Mouse (Mus musculus) liver, embryonic 16.5 days (tissue): ENCODE measurements around the gene Fopnl. TPM values are rescaled to one million over a fixed set of nuclear protein-coding genes. Genes with fewer than 3 reads are reported as not detected.

ENCODE experiments used
- ATAC-seq: fragments of 200-750 bp; cut with Nextera tagmentation; 2 replicates; pipeline ENCODE4 v1.8.0; 2017; ENCODE audit warnings: low read depth, mild to moderate bottlenecking, moderate number of reproducible peaks, moderate library complexity
- H3K27ac ChIP-seq: fragments of 300-500 bp; sonication (generic); 2 replicates; pipeline ENCODE4 v1.5.1; 2014; ENCODE audit warnings: mild to moderate bottlenecking, low read length
- H3K27me3 ChIP-seq: fragments of 300-500 bp; sonication (generic); 2 replicates; pipeline ENCODE4 v1.6.1; 2014; ENCODE audit warnings: low read depth, low read length, mixed read lengths; ENCODE audit not compliant: control insufficient read depth, insufficient read depth
- H3K36me3 ChIP-seq: fragments of 300-500 bp; sonication (generic); 2 replicates; pipeline ENCODE4 v1.6.1; 2014; ENCODE audit warnings: mild to moderate bottlenecking; ENCODE audit not compliant: control insufficient read depth, insufficient read depth
- H3K4me1 ChIP-seq: fragments of 300-500 bp; sonication (generic); 2 replicates; pipeline ENCODE4 v1.6.1; 2014; ENCODE audit warnings: low read depth, low read length, mixed read lengths; ENCODE audit not compliant: control insufficient read depth
- H3K4me2 ChIP-seq: fragments of 300-500 bp; sonication (generic); 2 replicates; pipeline ENCODE4 v1.6.1; 2014; ENCODE audit warnings: low read depth, low read length, mixed read lengths
- H3K4me3 ChIP-seq: fragments of 300-500 bp; sonication (generic); 2 replicates; pipeline ENCODE4 v1.5.1; 2014; ENCODE audit warnings: low read depth, mild to moderate bottlenecking, low read length
- H3K9ac ChIP-seq: fragments of 300-500 bp; sonication (generic); 2 replicates; pipeline ENCODE4 v1.6.1; 2014; ENCODE audit warnings: low read depth, low read length
- H3K9me3 ChIP-seq: fragments of 300-500 bp; sonication (generic); replicated peaks from 2 replicates; pipeline ENCODE4 v1.6.1; 2016; ENCODE audit warnings: low read length; ENCODE audit not compliant: control insufficient read depth
- WGBS: fragments of 180-500 bp; shearing (Covaris S2); extraction: QIAGEN DNeasy Blood & Tissue Kit; methylation state at CpG from one replicate; pipeline ENCODE4 v1.1.7; 2014; ENCODE audit not compliant: insufficient replicate concordance; 5-methylcytosine and 5-hydroxymethylcytosine counted together
- polyA plus RNA-seq: library from polyadenylated mRNA; unstranded; fragments of >200 nt; fragmentation: Nextera tagmentation; extraction: Ambion mirVana; gene quantifications from 2 replicates; pipeline ENCODE4 v1.2.1, GENCODE M21; 2015

Gene Fopnl
- polyA plus RNA-seq, 1 experiment from 2014 or later: 52.8 TPM

DNA sequence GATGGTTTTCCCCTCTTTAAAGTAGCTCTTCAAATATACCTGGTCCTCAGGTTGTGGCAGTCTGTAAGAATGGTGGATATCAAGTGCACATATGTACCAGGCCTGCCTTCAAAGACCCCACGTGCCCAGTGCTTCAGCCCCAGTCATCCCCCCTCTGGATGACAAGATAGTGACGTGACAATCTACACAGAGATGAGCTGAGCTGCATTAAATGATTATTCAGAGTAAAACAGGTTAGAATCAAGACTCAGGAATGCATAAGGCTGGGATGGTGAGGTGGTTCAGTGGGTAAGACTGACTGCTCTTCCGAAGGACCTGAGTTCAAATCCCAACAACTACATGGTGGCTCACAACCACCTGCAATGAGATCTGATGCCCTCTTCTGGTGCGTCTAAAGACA is 19.5 kb downstream of the Fopnl start:
- H3K9ac ChIP-seq: no peak overlapping the region
- H3K4me3 ChIP-seq: no peak overlapping the region
- H3K9me3 ChIP-seq: no peaks in the 10 kb centered on the region
- WGBS: 77% methylated on average over 4 of the region's 4 CpGs
- no peak for ATAC-seq
- H3K27ac ChIP-seq: no peak overlapping the region
- H3K36me3 ChIP-seq: peaks cover 7% of the 10 kb centered on the region
- peaks cover 6% of the 10 kb centered on the region for H3K27me3 ChIP-seq
- no peaks in the 10 kb centered on the region for H3K4me1 ChIP-seq
- H3K4me2 ChIP-seq: no peak overlapping the region

DNA sequence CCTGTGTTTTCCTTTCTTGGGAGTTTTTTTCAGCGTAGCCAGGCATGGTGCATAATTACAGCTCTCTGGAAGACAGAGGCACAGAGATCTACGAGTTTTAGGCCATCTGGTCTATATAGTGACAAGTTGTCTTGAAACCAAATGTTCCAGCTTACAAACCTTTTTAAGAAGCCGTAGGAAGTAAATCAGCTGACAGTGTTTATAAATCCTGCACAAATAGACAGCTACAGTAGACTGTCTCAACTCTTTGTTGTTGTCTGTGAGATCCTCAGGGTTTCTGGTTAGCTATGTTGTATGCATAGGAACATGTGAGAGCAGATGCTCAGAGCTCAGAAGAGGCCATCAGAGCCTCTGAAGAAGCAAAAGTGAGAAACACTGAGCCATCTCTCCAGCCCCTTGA is 20.1 kb downstream of the Fopnl start:
- ATAC-seq: no peak
- 83% methylated on average over 3 of the region's 3 CpGs for WGBS
- peaks cover 12% of the 10 kb centered on the region for H3K27me3 ChIP-seq
- no peak overlapping the region for H3K4me2 ChIP-seq
- H3K9me3 ChIP-seq: no peaks in the 10 kb centered on the region
- H3K9ac ChIP-seq: no peak overlapping the region
- peaks cover 7% of the 10 kb centered on the region for H3K36me3 ChIP-seq
- H3K4me3 ChIP-seq: no peak overlapping the region
- no peak overlapping the region for H3K27ac ChIP-seq
- H3K4me1 ChIP-seq: no peaks in the 10 kb centered on the region

DNA sequence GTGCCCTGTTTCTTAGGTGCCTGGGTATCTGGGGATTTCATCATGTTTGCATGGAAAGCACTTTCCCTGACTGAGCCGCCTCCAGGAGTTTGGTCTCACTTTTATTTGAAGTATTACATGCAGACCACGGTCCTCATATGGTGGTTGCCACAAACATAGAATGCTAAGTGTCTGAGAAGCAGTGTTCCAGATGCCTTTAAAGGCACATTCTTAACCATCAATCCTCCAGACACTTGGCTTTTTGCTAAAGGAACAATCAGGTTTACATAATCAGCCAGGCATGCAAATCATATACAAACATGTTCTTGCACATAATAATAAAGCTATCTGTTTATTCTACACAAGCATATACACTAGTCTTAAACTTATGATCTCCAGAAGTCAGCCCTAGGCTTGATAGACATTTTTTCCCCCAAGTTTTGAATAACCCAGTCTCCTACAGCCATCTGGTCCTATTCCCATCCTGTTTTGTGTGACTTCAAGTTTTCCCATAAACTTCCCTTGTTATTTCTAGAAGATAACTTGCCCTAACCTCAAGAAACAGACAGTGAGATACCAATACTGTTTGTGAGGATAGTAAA is 20.6 kb downstream of the Fopnl start:
- no peak overlapping the region for H3K4me3 ChIP-seq
- no peaks in the 10 kb centered on the region; the same call in 1 of the 2 replicates for H3K4me1 ChIP-seq
- no peaks in the 10 kb centered on the region for H3K9me3 ChIP-seq
- H3K9ac ChIP-seq: no peak overlapping the region
- H3K4me2 ChIP-seq: no peak overlapping the region
- ATAC-seq: no peak
- peaks cover 7% of the 10 kb centered on the region for H3K36me3 ChIP-seq
- 71% methylated on average over 2 of the region's 2 CpGs for WGBS
- H3K27me3 ChIP-seq: peaks cover 17% of the 10 kb centered on the region
- H3K27ac ChIP-seq: no peak overlapping the region

DNA sequence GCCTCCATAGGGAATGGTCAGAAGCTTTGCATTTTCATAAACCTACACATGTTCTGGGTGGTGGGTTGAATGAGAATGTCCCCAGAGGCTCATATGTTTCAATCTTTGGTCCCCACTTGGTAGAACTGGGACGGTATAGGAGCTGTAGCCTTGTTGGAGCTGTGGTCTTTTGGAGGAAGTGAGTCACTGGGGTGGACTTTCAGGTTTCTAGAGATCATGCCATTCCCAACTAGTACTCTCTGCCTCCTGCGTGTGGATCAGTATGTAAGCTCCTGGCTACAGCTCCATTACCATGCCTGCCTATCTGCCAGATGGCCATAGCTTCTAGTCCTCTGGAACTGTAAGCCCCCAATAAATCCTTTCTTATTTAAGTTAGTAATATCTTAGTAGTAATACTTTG is 21.9 kb downstream of the Fopnl start:
- H3K27me3 ChIP-seq: peaks cover 20% of the 10 kb centered on the region
- WGBS: 32% methylated on average over 2 of the region's 2 CpGs

DNA sequence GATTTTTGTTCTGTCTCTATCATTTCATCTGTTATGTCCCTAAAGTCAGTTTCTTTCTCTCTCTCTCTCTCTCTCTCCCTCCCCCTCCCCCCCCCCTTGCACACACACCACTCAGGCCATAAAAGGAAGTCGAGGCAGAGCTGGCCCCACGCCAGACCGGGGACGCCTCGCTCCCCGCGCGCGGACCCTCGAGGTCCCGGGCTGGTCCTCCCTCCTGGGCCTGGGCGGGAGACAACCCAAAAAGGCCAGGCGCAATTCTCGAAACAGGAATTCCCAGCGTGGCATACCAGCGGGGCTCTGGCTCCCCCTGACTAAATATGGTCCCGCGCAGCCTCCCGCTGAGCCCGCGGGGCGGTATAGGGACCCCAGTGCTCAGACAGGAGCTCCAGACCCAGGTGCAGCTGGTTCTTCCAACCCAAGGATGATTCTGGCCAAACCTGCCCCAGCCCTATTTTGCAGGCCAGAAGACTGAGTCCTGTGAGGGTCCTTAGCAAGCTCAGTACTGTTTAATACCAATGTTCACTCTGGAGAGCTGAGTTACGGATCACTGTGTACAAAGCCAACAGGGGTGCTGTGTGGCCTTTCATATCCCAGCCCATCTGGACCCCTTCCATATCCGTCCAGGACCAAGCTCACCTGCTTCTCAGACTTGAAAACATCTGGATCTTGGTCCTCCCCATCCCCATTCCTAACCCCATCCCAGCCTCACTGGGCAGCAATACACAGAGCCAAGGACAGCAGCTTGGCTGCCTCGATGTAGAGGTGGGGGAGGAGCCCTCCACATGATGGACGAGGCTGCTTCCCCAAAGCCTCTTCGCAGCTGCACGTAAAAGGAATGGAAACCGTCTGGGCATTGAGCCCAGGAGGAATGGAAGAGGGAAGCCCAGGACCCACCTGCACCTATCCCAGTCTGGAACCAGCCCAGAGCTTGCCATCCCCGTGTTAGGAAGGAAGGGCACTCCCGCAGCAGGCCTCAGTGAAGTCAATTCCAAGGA is 24.7 kb downstream of the Fopnl start:
- H3K9ac ChIP-seq: no peak overlapping the region
- no peaks in the 10 kb centered on the region for H3K36me3 ChIP-seq
- H3K4me1 ChIP-seq: no peaks in the 10 kb centered on the region; the same call in 1 of the 2 replicates
- H3K9me3 ChIP-seq: no peaks in the 10 kb centered on the region
- no peak overlapping the region for H3K27ac ChIP-seq
- no peak overlapping the region for H3K4me3 ChIP-seq
- peak overlapping the region; percentile 24; the same call in 1 of the 2 replicates for H3K4me2 ChIP-seq
- ATAC-seq: no peak
- H3K27me3 ChIP-seq: peaks cover 20% of the 10 kb centered on the region
- 18% methylated on average over 31 of the region's 31 CpGs for WGBS

More for the DNA sequence above, 21.9 kb downstream of the Fopnl start:
- H3K9me3 ChIP-seq: no peaks in the 10 kb centered on the region
- H3K4me1 ChIP-seq: no peaks in the 10 kb centered on the region; the same call in 1 of the 2 replicates
- ATAC-seq: no peak
- H3K27ac ChIP-seq: no peak overlapping the region
- H3K36me3 ChIP-seq: peaks cover 7% of the 10 kb centered on the region
- no peak overlapping the region for H3K9ac ChIP-seq
- no peak overlapping the region for H3K4me3 ChIP-seq
- H3K4me2 ChIP-seq: no peak overlapping the region

DNA sequence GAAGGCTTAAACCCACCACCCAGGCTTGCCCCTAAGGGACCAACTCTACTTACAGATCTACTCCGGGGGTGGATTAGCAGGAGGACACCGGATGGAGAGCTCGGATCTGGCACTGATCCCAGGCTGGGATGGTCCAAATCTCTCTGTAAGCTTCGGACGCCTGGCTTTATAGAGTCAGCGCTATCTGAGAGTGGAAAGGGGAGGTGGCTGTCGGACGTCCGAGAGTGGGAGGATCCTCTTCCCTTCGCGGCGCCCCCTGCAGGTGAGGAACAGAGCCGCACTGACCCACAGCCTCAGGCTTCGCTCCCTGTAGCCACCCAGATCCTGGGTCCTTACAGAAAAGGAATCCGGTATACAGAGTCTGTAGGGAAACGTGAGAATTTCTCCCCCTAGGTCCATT is 26.0 kb downstream of the Fopnl start, which contains the start of gene Myh11:
Myh11 (minus strand) TSS at position 150 of the 400 bp plus-strand sequence.
- Histone ChIP-seq H3K9me3 (no peaks in the 10 kb centered on the region), H3K36me3 (no peaks in the 10 kb centered on the region), H3K4me3 (no peak within 1 kb of the TSS), H3K4me1 (no peaks in the 10 kb centered on the region; the same call in 1 of the 2 replicates), H3K4me2 (peak within 1 kb of the TSS; percentile 24; the same call in 1 of the 2 replicates), H3K9ac (no peak within 1 kb of the TSS), H3K27me3 (peaks cover 20% of the 10 kb centered on the region), H3K27ac (no peak within 1 kb of the TSS)
- WGBS: 7% methylated on average over 15 of the region's 16 CpGs
- ATAC-seq: peak; percentile 50

DNA sequence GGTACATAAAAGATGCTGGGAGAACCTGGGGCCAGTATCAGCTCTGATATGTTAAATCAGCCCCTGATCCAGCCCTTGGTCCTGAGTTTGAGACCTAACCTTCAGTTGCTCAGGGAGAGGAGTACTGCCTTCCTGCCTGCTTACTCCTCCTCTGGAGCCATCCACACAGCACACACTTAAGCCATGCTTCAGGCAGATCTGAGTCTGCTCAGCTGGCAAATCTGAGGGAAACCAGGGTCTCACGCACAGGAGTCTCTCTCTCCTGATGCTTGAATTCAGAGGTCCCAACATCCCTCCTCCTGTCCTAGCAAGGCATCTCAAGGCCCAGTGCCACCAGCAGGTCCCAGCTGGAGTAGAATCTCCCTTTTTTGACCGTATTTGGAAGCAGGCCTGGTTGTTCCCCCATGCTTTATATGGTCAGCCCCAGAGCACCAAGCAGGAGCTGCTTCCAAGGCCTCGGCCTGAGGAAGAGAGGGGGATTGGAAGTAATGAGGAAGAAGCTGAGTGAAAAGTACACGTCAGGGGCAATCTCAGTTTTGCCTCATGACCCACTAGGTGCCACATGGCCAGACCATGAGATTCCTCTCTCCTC is 44.7 kb downstream of the Fopnl start:
- H3K27ac ChIP-seq: no peak overlapping the region
- H3K4me1 ChIP-seq: no peaks in the 10 kb centered on the region
- H3K27me3 ChIP-seq: no peaks in the 10 kb centered on the region
- no peaks in the 10 kb centered on the region for H3K36me3 ChIP-seq
- ATAC-seq: no peak
- no peaks in the 10 kb centered on the region for H3K9me3 ChIP-seq
- H3K4me2 ChIP-seq: no peak overlapping the region
- no peak overlapping the region for H3K9ac ChIP-seq
- no peak overlapping the region for H3K4me3 ChIP-seq
- 50% methylated on average over 4 of the region's 4 CpGs for WGBS

DNA sequence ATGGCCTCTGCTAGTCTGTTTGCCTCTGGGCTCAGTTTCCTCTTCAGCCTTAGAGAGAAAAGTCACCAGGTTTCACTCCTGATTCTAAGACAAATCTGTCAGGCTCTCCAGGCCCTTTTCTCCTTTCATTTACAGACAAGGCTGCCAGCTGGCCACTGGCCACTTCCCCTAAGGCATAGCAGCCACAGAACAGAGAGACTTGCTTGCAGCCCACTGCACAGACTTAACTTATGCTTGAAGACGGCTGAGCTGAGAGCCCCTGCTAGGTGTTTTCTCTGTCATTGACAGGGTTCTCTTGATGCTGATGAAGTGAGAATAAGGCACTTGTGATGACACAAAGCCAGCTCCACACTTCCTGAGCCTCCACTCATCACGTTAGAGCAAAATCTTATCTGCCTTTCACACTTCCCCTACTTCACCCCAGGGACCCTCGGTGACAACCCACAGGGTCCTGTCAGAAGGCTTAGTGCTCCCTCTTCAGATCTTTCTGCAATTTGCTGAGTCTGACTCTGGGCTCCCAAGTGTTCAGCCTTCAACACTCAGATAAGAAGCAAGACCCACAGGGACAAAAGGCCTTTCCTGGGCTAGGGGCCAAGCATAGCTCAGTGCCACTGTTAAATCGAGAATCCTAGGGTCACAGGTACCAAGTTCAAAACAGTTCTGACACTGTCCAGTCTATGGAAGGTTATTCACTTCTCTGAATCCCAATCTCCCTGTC is 51.8 kb downstream of the Fopnl start:
- no peaks in the 10 kb centered on the region for H3K36me3 ChIP-seq
- no peak overlapping the region for H3K4me2 ChIP-seq
- H3K4me3 ChIP-seq: no peak overlapping the region
- H3K27ac ChIP-seq: no peak overlapping the region
- H3K9me3 ChIP-seq: no peaks in the 10 kb centered on the region
- H3K27me3 ChIP-seq: no peaks in the 10 kb centered on the region
- 10% methylated on average over 4 of the region's 4 CpGs for WGBS
- no peak overlapping the region for H3K9ac ChIP-seq
- H3K4me1 ChIP-seq: no peaks in the 10 kb centered on the region
- ATAC-seq: no peak
